17 mouse cellular contexts compared by ENCODE assay signal in genomic region chr4:153435917-153436316, GRCm38 (mm10). TPM values are rescaled to one million over a fixed set of nuclear protein-coding genes. Genes with fewer than 3 reads are reported as not detected.
DNase-seq lines count a peak whose midpoint lies in the region; ATAC-seq and TF ChIP-seq lines count a peak whose summit lies in the region.
"Had no signal": no experiment of that assay in that cellular context is flagged by ENCODE, and none has a peak within 500 bp of the region (broad histone marks: within the 10 kb centered on the region; RNA-seq: fewer than 3 reads in every experiment).

No protein-coding gene starts in this region.

- DNase-seq in layer of hippocampus, adult 18-20 months (ENCODE audit: low spot score in 2 of 2) = peak; percentile 48 to 63
- DNase-seq in layer of hippocampus, adult 9-11 months = no peak
- DNase-seq in right cerebral cortex, postnatal 10 days (ENCODE audit: low spot score in 2 of 2) = peak; percentile 65 to 70
- DNase-seq in right cerebral cortex, adult 2 months (ENCODE audit: low spot score in 2 of 2) = no peak
- no peak for DNase-seq in adrenal gland, postnatal 25 days
- DNase-seq in cerebellum, adult 11-12 months = no peak
- DNase-seq: B cell, adult 2 months; cerebellum, postnatal 10 days; right cerebral cortex, postnatal 14 days had no signal

- no peak overlapping the region for H3K4me3 ChIP-seq in hindbrain, embryonic 15.5 days
- no peak overlapping the region for H3K4me3 ChIP-seq in olfactory bulb, adult 2 months (ENCODE audit: insufficient read depth, low read depth, low read length)
- H3K4me3 ChIP-seq: heart, embryonic 13.5 days; kidney, embryonic 15.5 days; liver, embryonic 12.5 days; midbrain, embryonic 12.5 days had no signal

- H3K36me3 ChIP-seq in hindbrain, embryonic 15.5 days = no peaks in the 10 kb centered on the region
- H3K36me3 ChIP-seq: heart, embryonic 13.5 days; kidney, embryonic 15.5 days; liver, embryonic 12.5 days; midbrain, embryonic 12.5 days had no signal

- peaks cover 61% of the 10 kb centered on the region for H3K4me1 ChIP-seq in hindbrain, embryonic 15.5 days (replicated peaks)
- peaks cover 79% of the 10 kb centered on the region for H3K4me1 ChIP-seq in olfactory bulb, adult 2 months (ENCODE audit: control insufficient read depth, insufficient read depth, low read length)
- H3K4me1 ChIP-seq: heart, embryonic 13.5 days; liver, embryonic 12.5 days had no signal

- H3K9ac ChIP-seq in hindbrain, embryonic 15.5 days = no peak overlapping the region
- H3K9ac ChIP-seq: heart, embryonic 13.5 days; kidney, embryonic 15.5 days; liver, embryonic 12.5 days; midbrain, embryonic 12.5 days had no signal

- no peaks in the 10 kb centered on the region for H3K9me3 ChIP-seq in hindbrain, embryonic 15.5 days
- H3K9me3 ChIP-seq: heart, embryonic 13.5 days; kidney, embryonic 15.5 days; liver, embryonic 12.5 days; midbrain, embryonic 12.5 days had no signal

- H3K4me2 ChIP-seq in hindbrain, embryonic 15.5 days = no peak overlapping the region
- H3K4me2 ChIP-seq: heart, embryonic 13.5 days; kidney, embryonic 15.5 days; liver, embryonic 12.5 days; midbrain, embryonic 12.5 days had no signal

- ATAC-seq in hindbrain, embryonic 15.5 days (ENCODE audit: low FRiP score, low read depth) = peak; percentile 52; the same call in 1 of the 2 replicates
- ATAC-seq: liver, embryonic 12.5 days; lung, postnatal 0 days had no signal

- no peaks in the 10 kb centered on the region for H3K27me3 ChIP-seq in hindbrain, embryonic 15.5 days
- H3K27me3 ChIP-seq: kidney, embryonic 15.5 days; liver, embryonic 12.5 days had no signal

- no peak for TF ChIP-seq POLR2A in olfactory bulb, adult 2 months (IDR thresholded peaks at IDR 0.05; ENCODE audit: insufficient read depth, low read depth, low read length)

- WGBS in hindbrain, embryonic 15.5 days = 32% methylated on average over 5 of the region's 5 CpGs
- 16% methylated on average over 5 of the region's 5 CpGs for WGBS in olfactory bulb, adult 2 months

- TF ChIP-seq CTCF in olfactory bulb, adult 2 months (IDR thresholded peaks at IDR 0.05; ENCODE audit: insufficient read depth, low read depth, low read length) = no peak

- peak overlapping the region; percentile 74 for H3K27ac ChIP-seq in hindbrain, embryonic 15.5 days (replicated peaks)
- peak overlapping the region; percentile 81 for H3K27ac ChIP-seq in olfactory bulb, adult 2 months (ENCODE audit: insufficient read depth, low read depth, low read length)
- H3K27ac ChIP-seq: heart, embryonic 13.5 days; kidney, embryonic 15.5 days; liver, embryonic 12.5 days; midbrain, embryonic 12.5 days had no signal

RNA-seq across cellular contexts. Expression of gene Ajap1, which starts 46.7 kb away (rescaled TPM):
- total RNA-seq in layer of hippocampus, adult 18-20 months (2021) = 10 to 100 TPM; 50.4 to 50.9 TPM
- polyA plus RNA-seq in hindbrain, embryonic 15.5 days (2015; fragmentation: Nextera tagmentation; extraction: Ambion mirVana) = 12.9 and 15.4 TPM in 2 replicates
- polyA plus RNA-seq in olfactory bulb, adult 2 months (2012; ENCODE audit: insufficient read depth, insufficient read length, low replicate concordance, missing spikeins) = not detected in 2 replicates
- 5.4 and 13.4 TPM in 2 replicates for total RNA-seq in adrenal gland, postnatal 25 days (2021)
- total RNA-seq: neutrophil, adult 5-6 weeks had no signal

Comparison
In these comparisons a context has a peak if more than half of its experiments do, and no peak if none do; other contexts are left out.
1. DNase-seq: peak in layer of hippocampus, adult 18-20 months (2 of 2) and right cerebral cortex, postnatal 10 days (2 of 2); none in layer of hippocampus, adult 9-11 months (single experiment), right cerebral cortex, adult 2 months (0 of 2), adrenal gland, postnatal 25 days (single experiment) and cerebellum, adult 11-12 months (single experiment).